Mouse (Mus musculus) stomach, embryonic 14.5 days (tissue): ENCODE measurements around the gene Smdt1. TPM values are rescaled to one million over a fixed set of nuclear protein-coding genes. Genes with fewer than 3 reads are reported as not detected.
"Not testable (repeated sequence)": the region's sequence is repeated elsewhere in the genome, so short reads cannot be mapped to it uniquely, and the experiment has no call there.

Experiments
- ATAC-seq: fragments of 200-750 bp; cut with Nextera tagmentation; 2 replicates; pipeline ENCODE4 v1.8.0; 2017; ENCODE audit warnings: low read depth, moderate TSS enrichment; ENCODE audit not compliant: insufficient number of reproducible peaks, insufficient read depth, low FRiP score
- H3K27ac ChIP-seq: fragments of 300-500 bp; sonication (generic); 2 replicates; pipeline ENCODE4 v1.5.1; 2014; ENCODE audit warnings: mild to moderate bottlenecking, low read length, moderate library complexity, mixed read lengths
- H3K27me3 ChIP-seq: fragments of 300-500 bp; sonication (generic); 2 replicates; pipeline ENCODE4 v1.6.1; 2014; ENCODE audit warnings: low read length, control low read depth, mixed read lengths; ENCODE audit not compliant: control insufficient read depth, insufficient read depth
- H3K36me3 ChIP-seq: fragments of 300-500 bp; sonication (generic); 2 replicates; pipeline ENCODE4 v1.6.1; 2014; ENCODE audit warnings: mild to moderate bottlenecking, control low read depth, low read length, moderate library complexity, mixed read lengths; ENCODE audit not compliant: control insufficient read depth, insufficient read depth
- H3K4me1 ChIP-seq: fragments of 300-500 bp; sonication (generic); 2 replicates; pipeline ENCODE4 v1.6.1; 2014; ENCODE audit warnings: low read length, control low read depth, mixed read lengths; ENCODE audit not compliant: control insufficient read depth, insufficient read depth
- H3K4me2 ChIP-seq: fragments of 300-500 bp; sonication (generic); replicated peaks from 2 replicates; pipeline ENCODE4 v1.6.1; 2014; ENCODE audit warnings: low read depth, low read length, control low read depth
- H3K4me3 ChIP-seq: fragments of 300-500 bp; sonication (generic); 2 replicates; pipeline ENCODE4 v1.5.1; 2014; ENCODE audit warnings: low read depth, low read length, control low read depth
- H3K9ac ChIP-seq: fragments of 300-500 bp; sonication (generic); replicated peaks from 2 replicates; pipeline ENCODE4 v1.6.1; 2014; ENCODE audit warnings: low read depth, mild to moderate bottlenecking, control low read depth, low read length, moderate library complexity, mixed read lengths
- H3K9me3 ChIP-seq: fragments of 300-500 bp; sonication (generic); 2 replicates; pipeline ENCODE4 v1.6.1; 2016; ENCODE audit warnings: low read depth, low read length, control low read depth; ENCODE audit not compliant: control insufficient read depth
- WGBS: fragments of 180-500 bp; shearing (Covaris S2); extraction: QIAGEN DNeasy Blood & Tissue Kit; methylation state at CpG from one replicate; pipeline ENCODE4 v1.1.7; 2014; 5-methylcytosine and 5-hydroxymethylcytosine counted together
- polyA plus RNA-seq: library from polyadenylated mRNA; unstranded; fragments of >200 nt; fragmentation: Nextera tagmentation; extraction: Ambion mirVana; gene quantifications from 2 replicates; pipeline ENCODE4 v1.2.1, GENCODE M21; 2014

The Smdt1 gene
- polyA plus RNA-seq, 1 experiment from 2014 or later = 266 TPM

DNA sequence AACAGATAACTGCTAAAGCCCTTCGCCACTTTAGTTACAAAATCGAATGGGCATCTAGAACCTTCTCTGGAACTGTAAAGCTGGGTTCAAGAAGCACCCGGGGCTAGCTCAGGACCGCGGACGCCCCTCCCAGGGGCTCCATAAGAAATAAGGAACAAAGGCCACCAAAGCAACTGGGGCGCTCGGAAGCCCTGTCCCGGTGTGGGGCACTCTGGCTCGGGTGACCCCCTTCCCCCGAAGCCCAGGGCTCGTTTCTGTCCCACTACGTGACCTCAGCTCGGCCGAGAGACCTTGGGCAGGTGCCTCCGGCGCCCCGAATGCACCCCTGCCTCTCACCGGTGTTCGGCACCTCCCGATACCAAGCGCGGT is 15.0 kb downstream of the Smdt1 start:
- Histone ChIP-seq H3K9ac (peak overlapping the region; percentile 57), H3K4me1 (peaks cover 12% of the 10 kb centered on the region; the same call in 1 of the 2 replicates), H3K36me3 (peaks cover 20% of the 10 kb centered on the region), H3K9me3 (no peaks in the 10 kb centered on the region), H3K4me2 (peak overlapping the region; percentile 68), H3K4me3 (peak overlapping the region; percentile 58), H3K27ac (peak overlapping the region; percentile 46; the same call in 1 of the 2 replicates), H3K27me3 (no peaks in the 10 kb centered on the region)
- peak; percentile 16; the same call in 1 of the 2 replicates for ATAC-seq
- WGBS = under 1% methylated on average over 23 of the region's 23 CpGs

DNA sequence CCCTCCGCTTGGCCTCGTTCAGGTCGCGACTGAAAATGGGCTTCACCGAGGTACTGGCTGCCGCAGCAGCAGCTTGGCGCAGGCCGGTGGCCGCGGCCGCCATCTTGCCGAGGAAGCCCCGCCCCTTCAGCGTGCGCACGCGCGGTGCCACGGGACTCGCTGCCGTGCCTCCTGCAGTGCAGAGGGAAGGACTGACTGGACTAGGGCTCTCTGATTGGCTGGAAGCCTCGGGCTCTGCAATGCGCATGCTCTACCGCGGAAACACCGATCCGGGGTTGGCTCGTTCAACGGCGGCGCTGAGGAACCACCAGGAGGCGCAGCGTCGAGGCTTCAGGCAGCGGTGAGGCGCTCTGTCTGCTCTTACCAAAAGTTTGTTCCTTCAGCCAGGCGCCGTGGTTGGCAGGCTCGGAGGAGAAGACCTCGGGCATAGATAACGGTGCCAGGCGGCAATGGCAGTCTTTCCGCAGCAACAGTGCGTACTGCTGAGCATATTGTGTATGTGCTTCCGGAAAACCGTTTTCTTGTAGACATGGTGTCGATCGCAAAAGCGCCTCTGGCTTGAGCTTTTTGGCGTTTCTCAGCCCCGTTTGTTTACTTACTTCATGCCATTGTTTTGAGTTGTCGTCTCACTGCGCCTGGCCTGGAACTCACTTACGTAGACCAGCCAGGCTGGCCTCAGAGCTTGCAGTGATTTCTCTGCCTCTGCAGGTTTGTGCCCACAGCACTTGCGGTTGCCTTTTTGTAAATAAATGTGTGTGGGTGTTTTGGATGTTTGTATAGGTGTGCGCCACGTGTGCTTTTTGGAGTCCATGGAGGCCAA is 15.6 kb downstream of the Smdt1 start, which contains the start of gene Ndufa6:
Gene Ndufa6 (minus strand): TSS at position 197 of the 820 bp plus-strand sequence.
- peak within 1 kb of the TSS; percentile 57 for H3K9ac ChIP-seq
- ATAC-seq = peak; percentile 99
- peak within 1 kb of the TSS; percentile 73 for H3K27ac ChIP-seq
- H3K36me3 ChIP-seq = peaks cover 14% of the 10 kb centered on the region
- peak within 1 kb of the TSS; percentile 58 for H3K4me3 ChIP-seq
- peak within 1 kb of the TSS; percentile 68 for H3K4me2 ChIP-seq
- H3K4me1 ChIP-seq = peaks cover 15% of the 10 kb centered on the region; the same call in 1 of the 2 replicates
- no peaks in the 10 kb centered on the region for H3K9me3 ChIP-seq
- WGBS = 1% methylated on average over 57 of the region's 57 CpGs
- no peaks in the 10 kb centered on the region for H3K27me3 ChIP-seq

DNA sequence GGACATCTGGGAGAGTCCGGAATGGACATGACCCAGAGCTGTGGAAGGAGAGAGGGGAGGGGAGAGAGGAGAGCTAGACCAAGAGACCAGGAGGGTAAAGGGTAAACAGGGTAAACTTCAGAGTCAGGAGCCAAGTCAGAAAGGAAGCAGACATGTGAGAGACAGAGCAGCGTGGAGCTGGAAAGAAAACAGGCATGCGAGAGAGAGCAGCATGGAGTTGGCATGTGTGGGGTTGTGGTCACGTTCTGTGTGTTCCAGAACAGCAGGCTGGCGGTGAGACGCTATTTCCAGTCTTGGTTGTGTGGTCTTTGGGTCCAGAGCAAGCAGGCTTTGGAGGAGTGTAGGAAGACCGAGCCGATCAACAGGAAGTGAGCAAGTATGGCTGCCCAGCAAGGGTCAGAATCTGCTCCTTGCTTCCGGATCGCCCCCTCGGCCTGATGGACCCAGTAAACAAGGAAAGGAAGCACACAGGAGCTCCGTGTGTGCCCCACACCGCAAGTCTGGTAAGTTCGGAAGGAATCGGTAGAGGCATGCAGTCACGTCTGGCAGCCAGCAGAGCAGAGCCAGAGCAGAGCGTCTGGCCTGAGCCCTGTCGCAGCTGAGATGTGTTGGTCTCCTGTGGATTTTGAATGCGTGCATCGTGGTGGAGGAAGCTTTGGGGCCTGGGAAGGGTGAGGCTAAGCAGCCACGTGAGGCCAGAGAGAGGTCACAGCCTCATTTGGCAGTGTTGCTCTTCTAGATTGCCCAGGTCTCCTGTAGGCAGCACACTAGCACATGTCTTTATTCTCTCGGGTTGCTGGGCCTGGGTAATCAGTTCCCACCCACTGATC is 19.9 kb downstream of the Smdt1 start:
- peak overlapping the region; percentile 39; the same call in 1 of the 2 replicates for H3K27ac ChIP-seq
- 58% methylated on average over 22 of the region's 22 CpGs for WGBS

DNA sequence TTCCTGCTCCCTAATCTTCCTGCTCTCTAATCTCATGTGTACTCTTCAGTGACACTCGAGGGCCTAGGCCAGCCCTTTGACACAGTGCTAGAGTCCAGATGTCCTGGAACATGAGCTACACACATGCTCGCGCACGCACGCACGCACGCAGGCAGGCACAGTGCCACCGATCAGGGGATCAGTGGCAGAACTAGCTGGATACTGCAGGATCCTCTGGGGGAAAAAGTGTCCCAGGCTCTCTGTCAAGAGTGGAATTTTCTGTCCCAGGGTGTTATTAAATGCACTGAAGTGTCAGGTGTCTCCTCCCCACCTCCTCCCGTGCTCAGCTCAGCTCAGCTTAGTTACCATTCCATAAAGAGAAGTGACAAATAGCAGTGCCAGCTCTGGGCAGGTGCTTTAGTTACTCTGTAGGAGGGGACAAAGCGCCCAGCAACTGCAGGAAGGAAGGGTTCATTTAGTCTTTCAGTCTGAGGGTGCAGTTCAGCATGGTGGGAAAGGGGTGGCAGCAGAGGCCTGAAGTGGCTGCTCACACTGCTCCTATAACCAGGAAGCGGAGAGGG is 22.8 kb downstream of the Smdt1 start:
- ATAC-seq = 0 out of 2 replicates have a peak, but pooled peaks have one; percentile 37
- Histone ChIP-seq H3K36me3 (no peaks in the 10 kb centered on the region), H3K9ac (no peak overlapping the region), H3K4me3 (no peak overlapping the region), H3K9me3 (no peaks in the 10 kb centered on the region), H3K27me3 (no peaks in the 10 kb centered on the region), H3K27ac (no peak overlapping the region), H3K4me1 (peaks cover 5% of the 10 kb centered on the region; the same call in 1 of the 2 replicates), H3K4me2 (no peak overlapping the region)
- 70% methylated on average over 11 of the region's 11 CpGs for WGBS

More for the DNA sequence above, 19.9 kb downstream of the Smdt1 start:
- H3K4me1 ChIP-seq = peaks cover 8% of the 10 kb centered on the region; the same call in 1 of the 2 replicates
- H3K4me2 ChIP-seq = no peak overlapping the region
- no peaks in the 10 kb centered on the region for H3K36me3 ChIP-seq
- ATAC-seq = no peak
- no peak overlapping the region for H3K4me3 ChIP-seq
- H3K27me3 ChIP-seq = no peaks in the 10 kb centered on the region
- H3K9me3 ChIP-seq = no peaks in the 10 kb centered on the region
- 0 out of 2 replicates have a peak overlapping the region, but pooled peaks have one; percentile 18 for H3K9ac ChIP-seq

DNA sequence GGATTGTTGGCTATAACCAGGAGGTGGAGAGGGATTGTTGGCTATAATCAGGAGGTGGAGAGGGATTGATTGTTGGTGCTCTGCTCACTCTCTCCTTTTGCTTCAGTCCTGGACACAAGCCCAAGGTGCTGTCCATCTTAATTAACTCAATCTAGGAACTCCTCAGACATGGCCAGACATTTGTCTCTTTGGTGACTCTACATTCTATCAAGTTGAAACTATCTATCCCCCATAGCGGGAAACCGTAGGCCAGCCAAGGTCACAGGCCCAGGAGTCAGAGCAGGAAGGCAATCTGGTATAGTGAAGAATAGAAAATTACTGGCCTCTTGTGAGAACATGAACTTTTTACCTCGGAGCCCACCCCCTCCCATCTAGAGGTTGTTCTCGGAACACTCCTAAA is 23.5 kb downstream of the Smdt1 start:
- no peak overlapping the region for H3K9ac ChIP-seq
- WGBS = 81% methylated on average over 4 of the region's 4 CpGs

DNA sequence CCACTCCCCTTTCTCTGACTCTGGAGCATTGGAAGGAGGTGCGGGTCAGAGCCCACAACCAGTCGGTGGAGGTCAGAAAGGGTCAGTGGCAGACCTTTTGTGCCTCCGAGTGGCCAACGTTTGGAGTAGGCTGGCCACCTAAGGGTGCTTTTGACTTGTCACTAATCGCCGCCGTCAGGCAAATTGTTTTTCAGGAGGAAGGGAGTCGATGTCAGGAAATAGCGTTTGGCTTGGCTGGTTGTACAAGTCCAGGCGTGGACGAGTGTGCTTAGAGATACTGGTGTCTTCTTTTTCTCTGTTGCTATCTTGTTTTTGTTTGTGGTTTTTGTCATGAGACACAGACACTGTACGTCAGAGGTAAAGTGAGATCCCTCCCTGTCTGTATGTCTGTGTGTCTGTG is 25.0 kb downstream of the Smdt1 start:
- H3K4me1 ChIP-seq, H3K4me3 ChIP-seq, ATAC-seq, H3K4me2 ChIP-seq, H3K9ac ChIP-seq, H3K36me3 ChIP-seq, H3K27ac ChIP-seq, H3K27me3 ChIP-seq, H3K9me3 ChIP-seq: not testable (repeated sequence)
- WGBS = 79% methylated on average over 7 of the region's 12 CpGs

More for the DNA sequence above, 23.5 kb downstream of the Smdt1 start:
- no peaks in the 10 kb centered on the region for H3K36me3 ChIP-seq
- no peaks in the 10 kb centered on the region for H3K27me3 ChIP-seq
- H3K4me2 ChIP-seq = no peak overlapping the region
- no peak overlapping the region for H3K27ac ChIP-seq
- H3K4me3 ChIP-seq = no peak overlapping the region
- H3K9me3 ChIP-seq = no peaks in the 10 kb centered on the region
- H3K4me1 ChIP-seq = peaks cover 5% of the 10 kb centered on the region; the same call in 1 of the 2 replicates
- no peak for ATAC-seq

DNA sequence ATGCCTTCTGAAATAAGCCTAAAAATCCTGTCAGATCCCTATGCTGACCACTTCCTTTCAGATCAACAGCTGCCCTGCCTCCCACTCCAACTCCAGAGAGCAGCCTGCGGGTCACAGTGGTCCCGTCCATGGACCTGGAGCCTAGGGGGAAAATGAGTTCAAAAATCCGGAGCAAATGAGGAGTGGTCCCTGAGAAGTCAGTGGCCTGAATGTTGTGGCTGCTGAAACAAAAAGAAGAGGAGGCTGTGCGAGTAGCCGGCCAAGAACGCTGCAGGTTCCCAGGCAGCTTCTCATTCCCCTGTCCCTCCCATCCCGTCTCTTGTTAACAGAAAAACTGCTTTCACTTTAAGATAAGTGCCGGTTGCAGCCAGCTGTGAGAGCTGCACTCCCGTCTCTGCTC is 25.8 kb downstream of the Smdt1 start:
- H3K9ac ChIP-seq, H3K9me3 ChIP-seq, H3K4me3 ChIP-seq, ATAC-seq, H3K4me2 ChIP-seq, H3K36me3 ChIP-seq, H3K27ac ChIP-seq, H3K4me1 ChIP-seq, H3K27me3 ChIP-seq: not testable (repeated sequence)
- WGBS = 23% methylated on average over 5 of the region's 9 CpGs

DNA sequence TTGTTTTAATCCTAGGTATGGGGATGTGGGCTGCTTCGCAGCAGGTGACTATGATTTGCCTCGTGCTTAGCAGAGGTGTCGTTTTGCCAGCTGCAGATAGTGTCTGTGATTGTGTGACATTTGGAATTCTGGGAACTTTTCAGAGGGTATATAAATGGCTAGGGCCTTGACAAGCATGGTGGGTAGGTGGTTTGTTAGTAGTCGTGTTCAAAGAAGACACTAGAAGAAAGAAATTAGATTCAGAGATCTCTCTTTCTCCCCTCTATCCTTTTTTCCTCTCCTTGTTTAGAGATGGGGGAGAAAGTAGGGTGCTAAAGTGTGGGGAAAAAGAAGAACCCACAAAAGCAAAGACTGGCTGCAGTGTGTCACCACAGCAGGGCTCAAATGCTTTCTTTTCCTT is 29.4 kb downstream of the Smdt1 start:
- no peak overlapping the region for H3K9ac ChIP-seq
- ATAC-seq = no peak
- no peaks in the 10 kb centered on the region for H3K27me3 ChIP-seq
- no peak overlapping the region for H3K27ac ChIP-seq
- 86% methylated on average over 4 of the region's 4 CpGs for WGBS
- no peaks in the 10 kb centered on the region for H3K9me3 ChIP-seq
- no peaks in the 10 kb centered on the region for H3K36me3 ChIP-seq
- no peak overlapping the region for H3K4me2 ChIP-seq
- H3K4me1 ChIP-seq = no peaks in the 10 kb centered on the region
- H3K4me3 ChIP-seq = no peak overlapping the region
